Mouse (Mus musculus) midbrain, embryonic 11.5 days (tissue): ENCODE measurements around the gene Fam71b. TPM values are rescaled to one million over a fixed set of nuclear protein-coding genes. Genes with fewer than 3 reads are reported as not detected.

Experiments
- ATAC-seq: fragments of 200-750 bp; cut with Nextera tagmentation; 2 replicates; pipeline ENCODE4 v1.8.0; 2017; ENCODE audit warnings: moderate TSS enrichment, moderate library complexity; ENCODE audit not compliant: low FRiP score
- DNase-seq: peaks from one replicate; pipeline ENCODE4 v3.0.0; 2015; ENCODE audit warnings: low spot score; ENCODE audit errors: missing footprints
- H3K27ac ChIP-seq: fragments of 300-500 bp; sonication (generic); 2 replicates; pipeline ENCODE4 v1.5.1; 2014; ENCODE audit warnings: low read depth, low read length
- H3K27me3 ChIP-seq: fragments of 300-500 bp; sonication (generic); 2 replicates; pipeline ENCODE4 v1.6.1; 2014; ENCODE audit warnings: mild to moderate bottlenecking, low read length, moderate library complexity, mixed read lengths; ENCODE audit not compliant: control insufficient read depth, insufficient read depth
- H3K36me3 ChIP-seq: fragments of 300-500 bp; sonication (generic); 2 replicates; pipeline ENCODE4 v1.6.1; 2014; ENCODE audit warnings: mild to moderate bottlenecking, low read length, moderate library complexity, mixed read lengths; ENCODE audit not compliant: control insufficient read depth, insufficient read depth
- H3K4me1 ChIP-seq: fragments of 300-500 bp; sonication (generic); 2 replicates; pipeline ENCODE4 v1.6.1; 2014; ENCODE audit warnings: low read length; ENCODE audit not compliant: control insufficient read depth, insufficient read depth
- H3K4me2 ChIP-seq: fragments of 300-500 bp; sonication (generic); 2 replicates; pipeline ENCODE4 v1.6.1; 2014; ENCODE audit warnings: mild to moderate bottlenecking, moderate library complexity
- H3K4me3 ChIP-seq: fragments of 300-500 bp; sonication (generic); 2 replicates; pipeline ENCODE4 v1.5.1; 2014; ENCODE audit warnings: low read depth, low read length
- H3K9ac ChIP-seq: fragments of 300-500 bp; sonication (generic); 2 replicates; pipeline ENCODE4 v1.6.1; 2014; ENCODE audit warnings: low read length
- H3K9me3 ChIP-seq: fragments of 300-500 bp; sonication (generic); 2 replicates; pipeline ENCODE4 v1.6.1; 2016; ENCODE audit warnings: low read length; ENCODE audit not compliant: control insufficient read depth
- WGBS: fragments of 180-500 bp; shearing (Covaris S2); extraction: QIAGEN DNeasy Blood & Tissue Kit; methylation state at CpG from one replicate; pipeline ENCODE4 v1.1.7; 2014; 5-methylcytosine and 5-hydroxymethylcytosine counted together
- polyA plus RNA-seq: library from polyadenylated mRNA; unstranded; fragments of >200 nt; fragmentation: Nextera tagmentation; extraction: Ambion mirVana; gene quantifications from 2 replicates; pipeline ENCODE4 v1.2.1, GENCODE M21; 2014

Fam71b gene
- polyA plus RNA-seq, 1 experiment from 2014 or later, result not detected

GRCm38 (mm10) chr11:46390621-46391020 is 5.7 kb upstream of the Fam71b start:
- H3K4me1 ChIP-seq, result no peaks in the 10 kb centered on the region
- H3K9ac ChIP-seq, result no peak overlapping the region
- H3K9me3 ChIP-seq, result no peaks in the 10 kb centered on the region
- DNase-seq, result no peak
- no peak overlapping the region for H3K4me3 ChIP-seq
- no peak for ATAC-seq
- no peak overlapping the region for H3K27ac ChIP-seq
- WGBS, result 60% methylated on average over 3 of the region's 3 CpGs
- no peak overlapping the region for H3K4me2 ChIP-seq
- no peaks in the 10 kb centered on the region for H3K36me3 ChIP-seq
- H3K27me3 ChIP-seq, result no peaks in the 10 kb centered on the region

- ATAC-seq (no peak), DNase-seq (no peak)
- no peaks in the 10 kb centered on the region for H3K36me3 ChIP-seq
- H3K4me2 ChIP-seq, result no peak overlapping the region
- no peaks in the 10 kb centered on the region for H3K27me3 ChIP-seq
- no peaks in the 10 kb centered on the region for H3K4me1 ChIP-seq
- H3K9me3 ChIP-seq, result no peaks in the 10 kb centered on the region
- no peak overlapping the region for H3K4me3 ChIP-seq
- H3K9ac ChIP-seq, result no peak overlapping the region
- no peak overlapping the region for H3K27ac ChIP-seq
- WGBS, result 85% methylated on average over 7 of the region's 7 CpGs
Observed at GRCm38 (mm10) chr11:46392890-46393289, 3.5 kb upstream of the Fam71b start.

DNA sequence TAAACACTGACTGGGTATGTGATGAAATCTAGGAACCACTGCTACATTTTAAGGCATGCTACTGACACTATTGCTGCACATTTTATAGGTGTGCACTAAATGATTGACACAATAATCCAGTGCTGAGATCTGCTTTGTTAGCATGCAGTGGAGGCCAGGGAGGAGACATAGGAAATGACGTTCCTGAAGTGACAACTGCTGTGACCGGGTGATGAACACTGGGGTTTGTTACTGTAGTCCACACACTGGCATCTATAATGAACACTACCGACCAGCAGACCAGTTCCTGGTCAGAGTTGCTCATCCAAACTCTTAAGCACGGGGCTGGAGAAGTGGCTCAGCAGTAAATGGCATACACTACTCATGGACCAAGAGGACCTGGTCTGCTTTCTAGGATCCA is 2.9 kb upstream of the Fam71b start:
- Histone ChIP-seq H3K4me2 (no peak overlapping the region), H3K27me3 (no peaks in the 10 kb centered on the region), H3K4me3 (no peak overlapping the region), H3K36me3 (no peaks in the 10 kb centered on the region), H3K9me3 (no peaks in the 10 kb centered on the region), H3K4me1 (no peaks in the 10 kb centered on the region), H3K27ac (no peak overlapping the region), H3K9ac (no peak overlapping the region)
- 84% methylated on average over 4 of the region's 4 CpGs for WGBS
- DNase-seq (no peak), ATAC-seq (no peak)

- H3K4me2 ChIP-seq, result no peak overlapping the region
- H3K27me3 ChIP-seq, result no peaks in the 10 kb centered on the region
- H3K4me3 ChIP-seq, result no peak overlapping the region
- H3K9me3 ChIP-seq, result no peaks in the 10 kb centered on the region
- no peaks in the 10 kb centered on the region for H3K4me1 ChIP-seq
- DNase-seq (no peak), ATAC-seq (no peak)
- no peak overlapping the region for H3K9ac ChIP-seq
- 89% methylated on average over 2 of the region's 2 CpGs for WGBS
- no peaks in the 10 kb centered on the region for H3K36me3 ChIP-seq
- no peak overlapping the region for H3K27ac ChIP-seq
Observed at GRCm38 (mm10) chr11:46395088-46395487, 1.3 kb upstream of the Fam71b start.

DNA sequence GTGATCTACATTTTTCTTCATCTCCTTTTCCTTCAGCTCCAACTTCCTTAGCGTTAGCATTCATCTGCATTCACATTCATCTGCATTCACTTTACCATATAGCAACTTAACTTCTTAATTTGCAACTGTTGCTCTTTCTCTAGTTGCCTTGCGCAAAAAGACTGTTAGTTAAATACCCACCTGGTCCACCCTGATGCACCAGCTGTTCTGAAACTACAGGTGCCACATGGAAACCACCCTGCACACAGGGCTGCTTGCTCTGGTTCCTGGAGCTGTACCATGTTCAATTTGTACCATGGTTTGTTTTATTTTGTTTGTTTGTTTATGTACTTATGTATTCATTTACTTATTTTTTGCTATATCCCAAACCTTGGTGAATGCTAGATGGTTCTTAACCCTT is 661 bp upstream of the Fam71b start:
- Histone ChIP-seq H3K27ac (no peak overlapping the region), H3K4me3 (no peak overlapping the region), H3K27me3 (no peaks in the 10 kb centered on the region), H3K9me3 (no peaks in the 10 kb centered on the region), H3K36me3 (no peaks in the 10 kb centered on the region), H3K9ac (no peak overlapping the region), H3K4me1 (no peaks in the 10 kb centered on the region), H3K4me2 (no peak overlapping the region)
- WGBS, result 90% methylated on average over 2 of the region's 2 CpGs
- no peak for ATAC-seq
- no peak for DNase-seq

DNA sequence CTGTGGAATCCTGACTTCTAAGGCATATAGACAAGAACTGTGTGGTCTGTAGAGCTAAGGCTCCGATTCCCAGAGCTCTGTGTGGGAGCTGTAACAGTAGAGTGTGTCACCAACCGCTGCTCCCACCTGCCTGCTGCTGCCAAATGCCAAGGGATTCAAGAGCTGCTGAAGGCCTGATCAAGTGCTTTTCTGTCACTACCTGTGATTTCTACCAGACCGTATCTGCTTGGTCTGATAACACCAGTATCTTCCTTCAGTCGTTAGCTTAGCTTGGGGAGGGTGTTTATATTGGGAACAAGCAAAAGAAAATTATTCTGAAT is 461 bp downstream of the Fam71b start:
- Histone ChIP-seq H3K4me2 (no peak overlapping the region), H3K9ac (no peak overlapping the region), H3K4me1 (no peaks in the 10 kb centered on the region), H3K9me3 (no peaks in the 10 kb centered on the region), H3K27ac (no peak overlapping the region), H3K27me3 (no peaks in the 10 kb centered on the region), H3K36me3 (no peaks in the 10 kb centered on the region), H3K4me3 (no peak overlapping the region)
- 93% methylated on average over 4 of the region's 4 CpGs for WGBS
- DNase-seq, result no peak
- ATAC-seq, result no peak

DNA sequence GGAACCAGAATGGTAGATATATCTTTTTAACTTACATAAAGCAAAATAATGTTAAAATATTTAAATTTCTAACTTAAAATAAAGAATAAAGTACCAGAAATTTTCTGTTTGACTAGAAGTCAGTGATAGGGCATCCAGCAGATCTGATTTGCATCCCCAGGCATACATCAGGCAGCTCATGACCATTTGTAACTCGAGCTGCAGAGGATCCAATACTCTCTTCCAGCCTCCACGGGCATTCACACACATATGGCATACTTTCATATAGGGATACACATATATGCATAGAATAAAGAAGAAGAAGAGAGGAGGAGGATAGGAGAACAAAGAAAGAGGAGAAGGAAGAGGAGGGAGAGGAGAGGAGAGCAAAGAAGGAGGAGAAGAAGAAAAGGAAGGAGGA is 1.5 kb downstream of the Fam71b start:
- Histone ChIP-seq H3K4me1 (no peaks in the 10 kb centered on the region), H3K4me2 (no peak overlapping the region), H3K9ac (no peak overlapping the region), H3K4me3 (no peak overlapping the region), H3K9me3 (no peaks in the 10 kb centered on the region), H3K27me3 (no peaks in the 10 kb centered on the region), H3K27ac (no peak overlapping the region), H3K36me3 (no peaks in the 10 kb centered on the region)
- ATAC-seq (no peak), DNase-seq (no peak)
- WGBS, result 71% methylated on average over 2 of the region's 2 CpGs

DNA sequence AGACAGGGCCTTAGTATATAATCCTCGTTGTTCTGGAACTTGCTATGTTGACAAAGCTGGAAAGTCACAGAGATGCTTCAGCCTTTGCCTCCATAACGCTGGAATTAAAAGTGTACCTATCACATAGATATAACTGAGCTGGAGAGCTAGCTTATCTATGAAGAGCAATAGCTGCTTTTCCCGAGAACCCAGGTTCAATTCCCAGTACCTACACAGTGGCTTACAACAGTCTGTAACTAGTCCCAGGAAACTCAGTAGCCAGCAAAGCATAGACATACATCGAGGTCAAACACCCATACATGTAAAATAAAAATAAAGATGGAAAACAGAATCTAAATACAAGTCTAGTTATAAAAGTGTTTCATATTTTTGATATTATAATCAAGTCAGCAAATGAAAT is 2.1 kb downstream of the Fam71b start:
- Histone ChIP-seq H3K4me2 (no peak overlapping the region), H3K36me3 (no peaks in the 10 kb centered on the region), H3K27me3 (no peaks in the 10 kb centered on the region), H3K4me3 (no peak overlapping the region), H3K9ac (no peak overlapping the region), H3K4me1 (no peaks in the 10 kb centered on the region), H3K9me3 (no peaks in the 10 kb centered on the region), H3K27ac (no peak overlapping the region)
- no peak for ATAC-seq
- WGBS, result 84% methylated on average over 4 of the region's 4 CpGs
- DNase-seq, result no peak

DNA sequence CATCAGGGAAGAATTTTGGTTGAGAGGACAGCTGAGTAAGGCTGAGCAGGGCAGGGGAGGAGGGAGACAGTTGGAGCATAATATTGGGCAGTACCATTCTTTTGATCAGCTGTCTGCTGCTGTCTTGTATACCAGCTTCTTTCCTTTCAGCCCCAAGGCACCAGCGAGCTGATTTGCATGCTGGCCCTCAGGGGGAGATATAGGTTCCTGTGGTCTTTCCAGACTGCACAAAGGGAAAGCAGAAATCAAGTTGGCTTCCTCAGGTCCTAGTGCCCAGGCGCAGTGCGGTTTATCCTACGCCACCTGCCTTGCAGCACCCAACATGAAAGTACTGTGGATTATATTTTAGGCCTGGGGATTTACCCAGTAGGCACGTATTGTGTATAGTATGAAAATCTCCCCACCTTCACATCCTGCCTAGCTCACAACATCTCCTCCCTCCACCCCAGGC is 2.6 kb downstream of the Fam71b start:
- no peak for DNase-seq
- 66% methylated on average over 5 of the region's 5 CpGs for WGBS
- Histone ChIP-seq H3K36me3 (no peaks in the 10 kb centered on the region), H3K4me1 (no peaks in the 10 kb centered on the region), H3K4me2 (no peak overlapping the region), H3K9me3 (no peaks in the 10 kb centered on the region), H3K9ac (no peak overlapping the region), H3K27me3 (no peaks in the 10 kb centered on the region), H3K4me3 (no peak overlapping the region), H3K27ac (no peak overlapping the region)
- no peak for ATAC-seq

GRCm38 (mm10) chr11:46401555-46401954 is 5.2 kb downstream of the Fam71b start:
- H3K4me3 ChIP-seq, result no peak overlapping the region
- ATAC-seq, result no peak
- H3K27me3 ChIP-seq, result no peaks in the 10 kb centered on the region
- no peaks in the 10 kb centered on the region for H3K9me3 ChIP-seq
- H3K4me1 ChIP-seq, result no peaks in the 10 kb centered on the region
- WGBS, result 86% methylated on average over 12 of the region's 12 CpGs
- H3K36me3 ChIP-seq, result no peaks in the 10 kb centered on the region
- no peak for DNase-seq
- H3K4me2 ChIP-seq, result no peak overlapping the region
- no peak overlapping the region for H3K9ac ChIP-seq
- H3K27ac ChIP-seq, result no peak overlapping the region
